Mouse (Mus musculus) urinary bladder, postnatal 25 days (tissue): ENCODE measurements at regions not wholly inside any gene's neighbourhood (a gene's known extent, or its start where the extent isn't known, plus 50 kb on each side); places are given as distances from the start of the nearest gene placed in this dataset.

Experiments used
- DNase-seq: peaks from one replicate; pipeline ENCODE4 v3.0.0; 2022; ENCODE audit warnings: low spot score

- no peak for DNase-seq
These were observed 150.7 kb upstream of the Rgmb start for GRCm38 (mm10) chr17:15981558-15981957.

GRCm38 (mm10) chr17:15977374-15978031, 146.7 kb upstream of the Rgmb start:
- no peak for DNase-seq

DNA sequence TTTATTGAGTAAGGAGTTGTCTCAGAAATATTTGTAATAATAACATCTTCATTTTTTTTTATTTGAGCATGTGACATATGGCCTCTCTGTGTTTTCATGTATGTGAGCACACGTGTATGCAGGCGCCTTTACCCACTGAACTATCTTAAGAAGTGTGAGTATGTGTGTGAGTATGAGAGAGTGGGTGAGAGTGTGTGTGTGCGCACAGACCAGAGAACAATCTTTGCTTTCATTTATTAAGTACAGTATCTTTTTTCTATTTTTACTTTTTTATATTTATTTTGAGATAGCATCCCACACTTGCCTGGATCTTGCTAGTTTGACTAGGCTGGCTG, 140.5 kb upstream of the Rgmb start:
- DNase-seq, result no peak

DNA sequence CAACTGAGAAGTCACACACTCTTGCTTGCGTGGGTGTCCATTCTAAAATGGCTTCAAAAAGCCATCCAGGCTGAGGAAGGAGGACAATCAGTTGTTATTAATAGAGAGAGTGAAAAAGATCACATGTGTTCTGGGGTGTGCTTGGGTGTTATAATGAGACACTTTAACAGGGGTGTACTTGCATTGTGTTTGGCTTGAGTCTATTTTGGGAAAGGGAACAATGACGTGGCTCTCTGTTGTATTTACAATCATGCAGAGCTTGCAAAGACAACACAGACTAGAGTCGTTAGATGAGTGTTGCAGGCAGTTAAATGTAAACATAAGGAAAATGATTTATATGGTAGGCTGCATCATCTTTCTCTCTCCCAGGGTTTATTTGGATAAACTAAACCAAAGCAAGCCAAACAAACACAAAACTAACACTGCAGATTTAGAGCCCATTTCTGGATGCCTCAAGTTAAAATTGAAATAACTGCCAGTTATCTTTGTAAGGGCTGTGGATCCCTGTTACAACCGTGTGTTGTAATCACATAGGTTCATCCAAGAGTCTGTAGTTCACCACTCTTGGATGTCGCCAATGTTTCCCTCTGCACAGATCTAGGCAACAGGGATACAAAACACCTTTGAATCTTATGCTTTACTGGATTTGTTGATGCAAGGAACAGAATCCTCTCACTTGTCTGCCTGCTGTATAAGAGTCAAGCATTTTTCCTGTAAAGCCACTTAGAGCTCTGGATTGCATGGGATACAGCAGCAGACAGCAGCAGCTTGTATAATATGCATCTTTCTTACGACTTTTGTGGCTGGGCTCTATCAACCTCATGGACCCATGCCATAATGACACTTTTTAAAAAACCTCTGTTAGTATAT, 139.9 kb upstream of the Rgmb start:
- no peak for DNase-seq

GRCm38 (mm10) chr17:15968331-15968730, 137.5 kb upstream of the Rgmb start:
- no peak for DNase-seq

GRCm38 (mm10) chr17:15955656-15956055, 124.8 kb upstream of the Rgmb start:
- DNase-seq, result no peak

DNA sequence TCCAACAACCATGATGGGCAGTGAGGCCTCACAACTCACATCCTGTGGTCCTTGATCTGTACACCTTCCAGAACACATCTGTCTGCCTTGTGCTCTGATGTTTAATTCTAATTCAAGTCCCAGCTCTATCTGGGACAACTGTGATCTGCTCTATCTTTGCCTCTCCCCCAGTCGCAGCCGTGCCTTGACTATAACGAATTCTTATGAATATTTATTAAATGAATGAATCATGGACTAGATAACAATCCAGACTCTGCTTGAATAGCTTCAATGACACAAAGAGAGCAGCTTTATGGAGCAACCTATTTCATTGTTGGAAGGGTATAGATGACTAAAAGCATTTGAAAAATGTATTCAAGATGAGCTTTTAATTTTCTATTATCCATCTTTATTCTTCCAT, 120.8 kb upstream of the Rgmb start:
- DNase-seq, result no peak

- no peak for DNase-seq
These were observed 118.9 kb upstream of the Rgmb start for GRCm38 (mm10) chr17:15949753-15950152.

GRCm38 (mm10) chr17:15942378-15942777, 111.5 kb upstream of the Rgmb start:
- no peak for DNase-seq

GRCm38 (mm10) chr17:15918609-15919008, 87.8 kb upstream of the Rgmb start:
- no peak for DNase-seq

GRCm38 (mm10) chr17:15898689-15899419, 68.0 kb upstream of the Rgmb start:
- no peak for DNase-seq

- DNase-seq, result no peak
These were observed 65.1 kb upstream of the Rgmb start for GRCm38 (mm10) chr17:15895968-15896367.

GRCm38 (mm10) chr17:15891896-15892675, 61.2 kb upstream of the Rgmb start:
- DNase-seq, result no peak

GRCm38 (mm10) chr17:15890595-15891140, 59.8 kb upstream of the Rgmb start:
- no peak for DNase-seq

DNA sequence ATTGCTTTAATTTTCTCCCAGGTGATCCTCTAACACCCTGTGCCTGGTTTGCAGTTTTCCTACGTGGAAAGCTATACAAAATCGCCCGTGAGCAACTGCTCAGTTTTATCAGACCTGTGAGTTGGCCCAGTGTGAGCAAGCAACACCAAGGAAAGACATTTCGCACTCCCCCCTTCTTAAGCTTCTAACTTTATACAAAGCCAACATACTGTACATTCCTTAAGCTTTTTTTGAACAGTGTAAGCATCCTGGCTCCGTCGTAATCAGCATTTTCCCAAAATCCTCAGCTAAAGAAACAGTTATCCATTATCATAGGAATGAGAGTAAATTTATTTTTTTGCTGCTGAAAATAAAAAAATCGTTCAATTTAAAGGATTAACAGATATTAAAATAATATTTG, 52.0 kb upstream of the Rgmb start:
- DNase-seq, result no peak

DNA sequence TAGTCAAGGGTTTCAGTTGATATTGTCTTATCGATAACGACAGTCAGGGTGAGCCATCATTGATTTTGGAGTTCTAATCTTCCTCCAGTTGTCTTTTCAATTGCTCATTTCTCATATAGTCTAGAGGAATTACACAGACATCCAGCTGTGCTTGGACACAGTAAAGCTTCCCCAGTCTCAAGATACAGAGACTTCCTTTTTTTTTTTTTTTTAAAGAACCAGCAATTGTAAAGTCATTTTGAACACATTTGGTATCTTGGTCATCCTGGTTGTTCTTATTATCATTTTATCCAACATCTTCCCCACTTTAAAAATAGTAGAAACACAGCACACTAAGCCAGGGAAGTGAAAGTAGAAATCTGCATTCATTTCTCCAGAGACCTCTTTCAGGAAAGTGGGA, 51.4 kb upstream of the Rgmb start:
- no peak for DNase-seq
